Mouse (Mus musculus): ENCODE measurements around the gene Yipf7.

GRCm38 (mm10) chr5:69542489-69542888, at the start of gene Yipf7:
- TF ChIP-seq CTCF (IDR thresholded peaks at IDR 0.05; ENCODE audit: low read depth, low read length) (no peak), POLR2A (IDR thresholded peaks at IDR 0.05; ENCODE audit: borderline replicate concordance, low read depth, low read length) (no peak)
